Mouse (Mus musculus) stomach, embryonic 16.5 days (tissue): ENCODE results near the gene Mlec. TPM values are rescaled to one million over a fixed set of nuclear protein-coding genes. Genes with fewer than 3 reads are reported as not detected.

ENCODE experiments used
- ATAC-seq: fragments of 200-750 bp; cut with Nextera tagmentation; 2 replicates; pipeline ENCODE4 v1.8.0; 2017; ENCODE audit warnings: moderate number of reproducible peaks, moderate TSS enrichment; ENCODE audit not compliant: insufficient read depth, low FRiP score
- H3K27ac ChIP-seq: fragments of 300-500 bp; sonication (generic); 2 replicates; pipeline ENCODE4 v1.5.1; 2014; ENCODE audit warnings: low read length
- H3K27me3 ChIP-seq: fragments of 300-500 bp; sonication (generic); 2 replicates; pipeline ENCODE4 v1.6.1; 2014; ENCODE audit warnings: low read length, control low read depth, mixed read lengths; ENCODE audit not compliant: control insufficient read depth, insufficient read depth
- H3K36me3 ChIP-seq: fragments of 300-500 bp; sonication (generic); 2 replicates; pipeline ENCODE4 v1.6.1; 2014; ENCODE audit warnings: low read length; ENCODE audit not compliant: control insufficient read depth, insufficient read depth
- H3K4me1 ChIP-seq: fragments of 300-500 bp; sonication (generic); 2 replicates; pipeline ENCODE4 v1.6.1; 2014; ENCODE audit warnings: low read length, control low read depth, mixed read lengths; ENCODE audit not compliant: control insufficient read depth, insufficient read depth
- H3K4me2 ChIP-seq: fragments of 300-500 bp; sonication (generic); 2 replicates; pipeline ENCODE4 v1.6.1; 2014; ENCODE audit warnings: low read depth, low read length, mixed read lengths
- H3K4me3 ChIP-seq: fragments of 300-500 bp; sonication (generic); replicated peaks from 2 replicates; pipeline ENCODE4 v1.5.1; 2014; ENCODE audit warnings: mild to moderate bottlenecking, low read length
- H3K9ac ChIP-seq: fragments of 300-500 bp; sonication (generic); 2 replicates; pipeline ENCODE4 v1.6.1; 2014; ENCODE audit warnings: low read length
- H3K9me3 ChIP-seq: fragments of 300-500 bp; sonication (generic); replicated peaks from 2 replicates; pipeline ENCODE4 v1.6.1; 2016; ENCODE audit warnings: low read length, control low read depth; ENCODE audit not compliant: control insufficient read depth
- WGBS: fragments of 180-500 bp; shearing (Covaris S2); extraction: QIAGEN DNeasy Blood & Tissue Kit; methylation state at CpG from one replicate; pipeline ENCODE4 v1.1.7; 2014; 5-methylcytosine and 5-hydroxymethylcytosine counted together
- polyA plus RNA-seq: library from polyadenylated mRNA; unstranded; fragments of >200 nt; fragmentation: Nextera tagmentation; extraction: Ambion mirVana; gene quantifications from 2 replicates; pipeline ENCODE4 v1.2.1, GENCODE M21; 2015

Mlec gene
- polyA plus RNA-seq, result 66.2 and 68.8 TPM in 2 replicates

DNA sequence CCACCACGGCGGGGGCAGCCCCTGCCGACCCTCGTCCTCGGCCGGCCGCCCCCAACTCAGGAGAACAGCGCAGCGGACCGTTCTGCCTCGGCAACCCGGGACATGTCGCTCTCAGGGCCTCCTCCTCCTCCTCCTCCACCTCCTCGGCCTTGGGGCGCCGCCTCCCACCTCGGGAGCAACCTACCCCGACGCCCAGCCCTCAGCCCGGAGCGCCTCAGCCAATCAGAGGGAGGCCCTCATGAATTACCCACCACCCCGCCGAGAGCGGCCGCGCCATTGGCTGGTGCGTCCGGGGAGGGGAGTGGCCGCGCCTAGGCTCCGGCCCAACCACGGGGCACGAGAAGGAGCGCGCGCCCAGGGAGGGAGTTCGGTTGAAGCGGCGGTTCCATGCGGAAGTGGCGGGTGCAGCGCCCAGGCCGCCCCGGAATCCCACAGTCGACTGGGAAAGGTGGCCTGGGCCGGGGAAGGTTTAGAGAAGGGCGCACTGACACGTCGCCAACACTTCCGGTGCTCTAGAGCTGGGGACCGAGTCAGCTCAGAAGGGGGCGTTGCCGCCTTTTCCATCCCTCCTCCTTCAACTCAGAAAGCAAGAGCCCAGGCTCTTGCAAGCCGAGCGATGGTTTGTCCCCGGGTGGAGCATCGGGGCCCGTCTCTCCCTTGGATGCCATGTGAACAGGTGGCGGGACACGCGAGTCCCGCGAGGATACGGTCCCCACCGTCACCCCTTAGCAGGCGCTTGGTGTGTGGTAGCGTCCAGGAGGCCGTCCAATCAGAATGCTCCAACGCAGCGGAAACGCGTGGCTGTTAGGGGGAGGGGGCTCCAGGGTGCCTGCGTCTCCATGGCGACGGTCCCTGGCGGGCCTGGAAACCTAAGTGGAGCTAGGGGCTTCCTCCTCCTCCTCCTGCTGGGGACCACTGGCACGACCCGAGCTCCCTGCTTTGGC is at the start of gene Mlec:
TSS of gene Mlec (minus strand) at position 140 of the 944 bp plus-strand sequence.
- ATAC-seq, result peak; percentile 97
- Histone ChIP-seq H3K9ac (peak within 1 kb of the TSS; percentile 99), H3K4me3 (peak within 1 kb of the TSS; percentile 100), H3K9me3 (no peaks in the 10 kb centered on the region), H3K4me2 (peak within 1 kb of the TSS; percentile 72), H3K27me3 (no peaks in the 10 kb centered on the region), H3K36me3 (no peaks in the 10 kb centered on the region), H3K4me1 (peaks cover 39% of the 10 kb centered on the region), H3K27ac (peak within 1 kb of the TSS; percentile 99)
- WGBS, result under 1% methylated on average over 76 of the region's 78 CpGs

DNA sequence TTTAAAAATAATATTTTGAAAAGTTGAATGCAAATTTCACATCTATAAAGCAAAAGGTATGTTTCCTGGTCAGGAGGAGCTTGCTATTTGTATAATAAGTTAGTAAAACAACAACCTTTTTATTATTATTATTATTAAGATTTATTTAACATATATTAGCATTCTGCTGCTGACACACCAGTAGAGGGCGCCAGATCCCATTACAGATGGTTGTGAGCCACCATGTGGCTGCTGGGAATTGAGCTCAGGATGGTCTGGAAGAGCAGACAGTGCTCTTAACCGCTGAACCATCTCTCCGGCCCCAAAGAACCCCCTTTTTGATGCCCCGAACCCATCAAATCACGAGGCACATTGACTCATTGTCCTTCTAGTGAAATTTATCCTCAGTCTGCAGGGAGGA is 49.3 kb upstream of the Mlec start:
- Histone ChIP-seq H3K36me3 (no peaks in the 10 kb centered on the region), H3K9ac (no peak overlapping the region), H3K4me3 (no peak overlapping the region), H3K27ac (no peak overlapping the region), H3K9me3 (no peaks in the 10 kb centered on the region), H3K4me2 (no peak overlapping the region), H3K27me3 (peaks cover 7% of the 10 kb centered on the region; the same call in 1 of the 2 replicates), H3K4me1 (peaks cover 12% of the 10 kb centered on the region)
- WGBS, result 52% methylated on average over 5 of the region's 5 CpGs
- no peak for ATAC-seq

DNA sequence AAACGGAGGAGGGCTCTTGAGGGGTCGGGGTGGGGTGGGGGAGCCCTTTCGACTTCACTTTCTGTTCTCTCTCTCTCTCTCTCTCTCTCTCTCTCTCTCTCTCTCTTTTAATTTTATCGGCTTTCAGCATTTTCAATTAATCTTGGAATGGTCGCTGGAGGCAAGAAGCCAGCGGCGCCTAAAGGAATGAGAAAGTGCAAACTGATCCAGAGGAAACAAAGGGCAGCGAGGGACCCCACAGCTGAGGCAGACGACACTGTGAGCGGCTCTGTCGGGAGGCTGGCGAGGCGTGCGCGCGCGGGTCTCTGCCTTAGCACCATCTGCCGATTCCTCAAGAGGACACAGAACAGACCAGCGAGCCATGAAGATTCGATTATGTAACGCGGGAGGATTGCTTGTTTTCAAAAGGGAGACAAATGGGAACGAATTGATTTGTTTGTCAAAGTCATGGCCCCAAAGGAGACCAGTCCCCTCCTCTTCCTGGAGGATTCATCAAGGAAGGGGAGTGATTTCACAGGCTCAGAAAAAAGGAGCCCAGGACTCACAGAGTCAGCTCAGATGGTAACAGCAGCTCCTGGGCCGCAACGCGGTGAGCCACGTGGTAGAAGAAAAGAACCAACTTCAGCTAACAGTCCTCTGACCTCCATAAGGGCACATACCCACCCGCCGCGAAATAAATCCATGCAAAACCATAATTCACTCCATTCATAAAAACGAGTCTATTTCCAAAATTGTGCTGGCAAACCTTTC is 46.8 kb upstream of the Mlec start:
- Histone ChIP-seq H3K4me3 (peak overlapping the region; percentile 35), H3K36me3 (no peaks in the 10 kb centered on the region), H3K9ac (peak overlapping the region; percentile 60), H3K9me3 (no peaks in the 10 kb centered on the region), H3K4me1 (peaks cover 12% of the 10 kb centered on the region), H3K27ac (0 out of 2 replicates have a peak overlapping the region, but pooled peaks have one; percentile 13), H3K27me3 (peaks cover 7% of the 10 kb centered on the region; the same call in 1 of the 2 replicates), H3K4me2 (peak overlapping the region; percentile 54)
- no peak; the same call in 1 of the 2 replicates for ATAC-seq
- 5% methylated on average over 31 of the region's 31 CpGs for WGBS

DNA sequence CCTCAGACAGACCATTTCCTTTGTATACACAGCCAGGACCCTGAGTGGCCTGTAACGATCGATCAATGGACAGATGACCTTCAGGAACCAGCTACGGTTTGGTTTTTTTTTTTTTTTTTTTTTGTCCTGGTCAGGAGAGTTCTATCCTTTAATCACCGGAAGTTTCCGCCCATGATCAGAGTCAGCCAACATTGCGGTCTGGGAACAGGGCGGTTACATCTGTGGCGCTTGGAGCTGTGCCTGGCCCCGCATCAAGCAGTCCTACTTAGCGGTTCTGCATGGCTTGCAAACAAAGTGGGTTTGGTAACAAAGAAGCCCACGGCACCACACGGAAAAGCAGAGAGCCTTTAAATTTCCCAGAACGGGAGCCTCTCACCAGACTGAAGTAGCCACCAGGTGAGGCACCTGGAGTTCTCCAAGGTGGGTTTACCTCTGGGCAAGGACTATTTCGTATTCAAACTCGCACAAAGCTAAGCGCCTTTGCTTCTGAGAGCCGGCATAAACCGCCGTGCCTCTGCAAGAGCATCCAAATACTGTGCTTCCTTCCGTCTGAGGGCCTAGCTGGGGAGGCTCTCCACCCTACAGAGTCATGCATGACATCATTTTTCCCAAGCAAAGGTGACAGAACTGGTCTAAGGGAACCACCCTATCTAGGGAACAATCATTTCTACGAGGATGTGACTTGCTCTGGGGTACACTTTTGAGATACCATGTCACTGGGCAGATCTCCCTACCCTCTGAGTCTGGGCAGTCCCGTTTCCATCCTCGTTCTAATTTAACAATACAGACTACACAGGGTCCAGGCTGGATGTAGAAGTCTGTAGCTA is 46.0 kb upstream of the Mlec start:
- Histone ChIP-seq H3K4me3 (peak overlapping the region; percentile 35), H3K36me3 (no peaks in the 10 kb centered on the region), H3K9ac (peak overlapping the region; percentile 60), H3K9me3 (no peaks in the 10 kb centered on the region), H3K4me1 (peaks cover 12% of the 10 kb centered on the region), H3K27me3 (peaks cover 7% of the 10 kb centered on the region; the same call in 1 of the 2 replicates), H3K4me2 (peak overlapping the region; percentile 54), H3K27ac (peak overlapping the region; percentile 16; the same call in 1 of the 2 replicates)
- 8% methylated on average over 23 of the region's 23 CpGs for WGBS
- peak; percentile 74 for ATAC-seq

GRCm38 (mm10) chr5:115194626-115195221 is 36.7 kb upstream of the Mlec start:
- no peaks in the 10 kb centered on the region for H3K36me3 ChIP-seq
- 9% methylated on average over 12 of the region's 12 CpGs for WGBS
- peaks cover 15% of the 10 kb centered on the region for H3K4me1 ChIP-seq
- H3K27me3 ChIP-seq, result peaks cover 37% of the 10 kb centered on the region
- H3K9me3 ChIP-seq, result no peaks in the 10 kb centered on the region
- H3K9ac ChIP-seq, result peak overlapping the region; percentile 65; the same call in 1 of the 2 replicates
- peak overlapping the region; percentile 57 for H3K4me3 ChIP-seq
- H3K27ac ChIP-seq, result no peak overlapping the region
- peak overlapping the region; percentile 100 for H3K4me2 ChIP-seq
- no peak for ATAC-seq

DNA sequence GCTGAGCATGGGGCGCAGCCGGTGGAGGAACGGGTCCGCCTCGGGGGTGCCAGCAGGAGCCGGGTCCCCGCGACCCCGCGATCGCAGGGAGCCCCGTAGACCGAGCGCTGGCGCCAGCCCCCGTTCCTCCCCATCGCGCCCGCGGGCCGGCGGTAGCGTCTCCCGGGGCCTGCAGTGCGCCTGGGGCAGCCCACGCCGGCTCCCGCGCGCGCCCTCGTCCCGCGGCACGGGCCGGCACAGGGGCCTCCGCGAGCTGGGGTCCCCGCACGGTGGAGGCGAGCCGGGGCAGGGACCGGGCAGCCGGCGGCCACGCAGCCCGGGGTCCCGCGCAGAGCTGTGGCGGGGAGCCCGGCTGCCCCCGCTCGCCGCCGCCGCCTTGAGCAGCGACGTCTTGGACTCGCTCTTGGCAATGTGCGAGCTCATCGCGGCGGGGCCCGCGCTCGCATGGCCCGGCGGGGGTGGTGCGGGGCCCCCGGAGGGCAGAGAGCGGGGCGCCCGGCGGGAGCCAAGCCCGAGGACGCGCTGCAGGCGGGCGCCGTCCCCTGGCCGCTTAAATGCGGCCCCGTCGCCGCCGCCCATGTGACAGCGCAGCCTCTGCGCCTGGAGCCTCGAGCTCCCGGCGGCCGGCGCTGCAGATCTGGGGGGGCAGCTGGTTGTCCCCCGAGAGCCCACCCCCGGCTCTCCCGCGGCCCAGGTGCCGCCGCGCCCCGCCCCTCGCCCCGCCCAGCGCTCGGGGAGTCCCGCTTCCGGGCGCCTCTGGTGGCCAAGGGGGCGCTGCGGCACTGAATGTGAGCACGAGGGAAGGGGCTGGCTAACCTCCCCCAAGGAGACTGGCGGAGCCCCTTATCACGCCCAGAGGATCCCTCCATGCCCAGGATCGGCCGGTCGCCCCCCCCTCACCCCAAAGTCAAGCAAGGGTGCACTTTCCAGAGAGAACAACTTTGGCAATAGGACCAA is 36.0 kb upstream of the Mlec start, which contains the start of gene Cabp1:
TSS of gene Cabp1 (minus strand) at position 713 of the 957 bp plus-strand sequence.
- no peak within 1 kb of the TSS for H3K27ac ChIP-seq
- peaks cover 37% of the 10 kb centered on the region for H3K27me3 ChIP-seq
- H3K4me2 ChIP-seq, result peak within 1 kb of the TSS; percentile 100
- no peaks in the 10 kb centered on the region for H3K36me3 ChIP-seq
- no peaks in the 10 kb centered on the region for H3K9me3 ChIP-seq
- H3K4me1 ChIP-seq, result peaks cover 15% of the 10 kb centered on the region
- WGBS, result under 1% methylated on average over 104 of the region's 116 CpGs
- H3K4me3 ChIP-seq, result peak within 1 kb of the TSS; percentile 57
- H3K9ac ChIP-seq, result peak within 1 kb of the TSS; percentile 65
- peak; percentile 37; the same call in 1 of the 2 replicates for ATAC-seq

DNA sequence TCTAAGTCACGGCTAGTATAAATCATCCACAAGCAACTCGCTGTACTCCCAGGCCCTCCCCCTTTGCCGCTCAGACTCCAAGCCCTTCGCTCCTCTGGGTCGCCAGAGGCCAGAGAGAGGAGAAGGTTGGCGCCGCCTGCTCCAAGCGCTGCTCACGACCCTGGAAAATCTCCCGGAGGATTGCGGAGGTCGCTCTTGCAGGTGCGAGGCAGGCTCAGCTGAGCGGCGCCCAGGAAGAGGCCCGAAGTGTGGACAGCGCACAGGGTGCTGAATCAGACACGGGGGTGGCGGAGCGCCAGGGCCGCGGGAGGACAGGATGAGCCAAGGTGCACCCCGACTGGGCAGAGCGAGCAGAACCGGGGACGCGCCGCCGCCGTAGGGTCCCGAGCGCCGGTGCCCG is 35.2 kb upstream of the Mlec start:
- peak overlapping the region; percentile 57 for H3K4me3 ChIP-seq
- H3K9me3 ChIP-seq, result no peaks in the 10 kb centered on the region; the same call in 1 of the 2 replicates
- H3K27ac ChIP-seq, result no peak overlapping the region
- peak; percentile 38; the same call in 1 of the 2 replicates for ATAC-seq
- H3K27me3 ChIP-seq, result peaks cover 37% of the 10 kb centered on the region
- peak overlapping the region; percentile 100 for H3K4me2 ChIP-seq
- WGBS, result under 1% methylated on average over 34 of the region's 34 CpGs
- peaks cover 15% of the 10 kb centered on the region for H3K4me1 ChIP-seq
- H3K9ac ChIP-seq, result peak overlapping the region; percentile 65; the same call in 1 of the 2 replicates
- H3K36me3 ChIP-seq, result no peaks in the 10 kb centered on the region
